Mouse (Mus musculus) spleen, adult 2 months (tissue): ENCODE measurements at regions not wholly inside any gene's neighbourhood (a gene's known extent, or its start where the extent isn't known, plus 50 kb on each side); places are given as distances from the start of the nearest gene placed in this dataset.

ENCODE experiments used
- DNase-seq, 2 experiments: peaks; one replicate each; pipeline versions ENCODE4 v3.0.0 to v3.0.0-alpha.2; 2012 to 2021; ENCODE audit warnings: low spot score in 2 of 2, low read depth in 1 of 2
- H3K27ac ChIP-seq: fragments of 200-500 bp; 2 replicates; pipeline ENCODE4 v1.5.1; 2012; ENCODE audit warnings: low read length, inconsistent platforms; ENCODE audit not compliant: insufficient read depth
- H3K27me3 ChIP-seq: fragments of 200-500 bp; 2 replicates; pipeline ENCODE4 v1.6.1; 2012; ENCODE audit warnings: mild to moderate bottlenecking, moderate library complexity, low read length, inconsistent platforms; ENCODE audit not compliant: control insufficient read depth, insufficient read depth
- H3K36me3 ChIP-seq: fragments of 200-500 bp; 2 replicates; pipeline ENCODE4 v1.6.1; 2012; ENCODE audit warnings: mild to moderate bottlenecking, low read length, inconsistent platforms; ENCODE audit not compliant: control insufficient read depth, insufficient read depth
- H3K4me1 ChIP-seq: fragments of 200-500 bp; 2 replicates; pipeline ENCODE4 v1.6.1; 2011; ENCODE audit warnings: inconsistent platforms; ENCODE audit not compliant: control insufficient read depth, insufficient read depth, insufficient read length
- H3K4me3 ChIP-seq: fragments of 200-500 bp; 2 replicates; pipeline ENCODE4 v1.5.1; 2011; ENCODE audit warnings: mild to moderate bottlenecking, inconsistent platforms; ENCODE audit not compliant: insufficient read depth, insufficient read length; ENCODE audit errors: extremely low read depth
- CTCF ChIP-seq: fragments of 200-500 bp; IDR thresholded peaks from 2 replicates; pipeline ENCODE4 v1.5.1; 2011; ENCODE audit warnings: mild to moderate bottlenecking, inconsistent platforms; ENCODE audit not compliant: insufficient read depth, insufficient read length, insufficient replicate concordance; ENCODE audit errors: extremely low read depth
- POLR2A ChIP-seq: fragments of 200-500 bp; IDR thresholded peaks from 2 replicates; pipeline ENCODE4 v1.6.1; 2011; ENCODE audit warnings: low read depth, low read length, inconsistent platforms
- WGBS: fragments of 180-500 bp; shearing (Covaris S2); methylation state at CpG from one replicate; pipeline ENCODE4 v1.1.7; 2018; 5-methylcytosine and 5-hydroxymethylcytosine counted together

- Histone ChIP-seq H3K27me3 (no peaks in the 10 kb centered on the region), H3K27ac (no peak overlapping the region), H3K4me3 (no peak overlapping the region), H3K36me3 (no peaks in the 10 kb centered on the region), H3K4me1 (no peaks in the 10 kb centered on the region)
- TF ChIP-seq CTCF (no peak), POLR2A (no peak)
- WGBS: 77% methylated on average over 3 of the region's 3 CpGs
- DNase-seq: no peak
Observed at GRCm38 (mm10) chr9:94045462-94046126, 492.3 kb downstream of the 1190002N15Rik start.

GRCm38 (mm10) chr9:94023761-94024160, 514.1 kb downstream of the 1190002N15Rik start:
- Histone ChIP-seq H3K27me3 (no peaks in the 10 kb centered on the region), H3K4me3 (no peak overlapping the region), H3K36me3 (no peaks in the 10 kb centered on the region), H3K27ac (no peak overlapping the region), H3K4me1 (no peaks in the 10 kb centered on the region)
- WGBS: 79% methylated on average over 3 of the region's 3 CpGs
- DNase-seq: no peak
- TF ChIP-seq CTCF: no peak
- TF ChIP-seq POLR2A: no peak

- no peak for DNase-seq
- 17% methylated on average over 1 of the region's 1 CpGs for WGBS
- Histone ChIP-seq H3K36me3 (no peaks in the 10 kb centered on the region), H3K4me1 (no peaks in the 10 kb centered on the region), H3K4me3 (no peak overlapping the region), H3K27ac (no peak overlapping the region), H3K27me3 (no peaks in the 10 kb centered on the region)
- TF ChIP-seq CTCF (no peak), POLR2A (no peak)
Observed at GRCm38 (mm10) chr9:94021293-94021903, 516.5 kb downstream of the 1190002N15Rik start.

- no peaks in the 10 kb centered on the region for H3K36me3 ChIP-seq
- DNase-seq: no peak
- H3K4me1 ChIP-seq: no peaks in the 10 kb centered on the region
- no peak for TF ChIP-seq CTCF
- TF ChIP-seq POLR2A: no peak
- H3K27me3 ChIP-seq: no peaks in the 10 kb centered on the region
- H3K27ac ChIP-seq: no peak overlapping the region
- no peak overlapping the region for H3K4me3 ChIP-seq
Observed at GRCm38 (mm10) chr9:94016747-94017487, 521.0 kb downstream of the 1190002N15Rik start.

- Histone ChIP-seq H3K27ac (no peak overlapping the region), H3K4me3 (no peak overlapping the region), H3K27me3 (no peaks in the 10 kb centered on the region), H3K4me1 (no peaks in the 10 kb centered on the region), H3K36me3 (no peaks in the 10 kb centered on the region)
- 75% methylated on average over 3 of the region's 3 CpGs for WGBS
- no peak for DNase-seq
- TF ChIP-seq POLR2A: no peak
- no peak for TF ChIP-seq CTCF
Observed at GRCm38 (mm10) chr9:93992216-93992615, 545.7 kb downstream of the 1190002N15Rik start.

- 61% methylated on average over 1 of the region's 1 CpGs for WGBS
- no peak for DNase-seq
- TF ChIP-seq CTCF (no peak), POLR2A (no peak)
- Histone ChIP-seq H3K4me1 (no peaks in the 10 kb centered on the region), H3K27me3 (no peaks in the 10 kb centered on the region), H3K27ac (no peak overlapping the region), H3K36me3 (no peaks in the 10 kb centered on the region), H3K4me3 (no peak overlapping the region)
Observed at GRCm38 (mm10) chr9:93991141-93991540, 546.7 kb downstream of the 1190002N15Rik start.
